Mouse (Mus musculus): Measurements from ENCODE around the gene Gngt1. TPM values are rescaled to one million over a fixed set of nuclear protein-coding genes. Genes with fewer than 3 reads are reported as not detected.

Gene Gngt1
- total RNA-seq, 1 experiment from 2014 or later, result not detected

Other genes starting within 250 kb of the Gngt1 start
- gene Calcr, start 229.1 kb upstream of the Gngt1 start, total RNA-seq (2017), result not detected in 2 replicates
- 0.69 TPM in 1 of 2 replicates, not detected in the other for gene Tfpi2, start 4.9 kb upstream of the Gngt1 start, total RNA-seq (2017)
- 4.8 and 5.9 TPM in 2 replicates for gene Gng11, start 10.1 kb downstream of the Gngt1 start, total RNA-seq (2017)
- gene Bet1, start 93.2 kb downstream of the Gngt1 start, total RNA-seq (2017), result 51.5 and 53.8 TPM in 2 replicates